Mouse (Mus musculus): ENCODE data around the gene Slc22a4. TPM values are rescaled to one million over a fixed set of nuclear protein-coding genes. Genes with fewer than 3 reads are reported as not detected.

Slc22a4 gene
- total and polyA plus RNA-seq, 3 experiments = 3.5 to 5.8 TPM; not detected in 1

GRCm38 (mm10) chr11:54002147-54002760 is 25.6 kb downstream of the Slc22a4 start:
- no peak overlapping the region for H3K4me3 ChIP-seq (ENCODE audit: control insufficient read depth in 1 of 2, insufficient read depth in 1 of 2, low read depth in 2 of 2, low read length in 2 of 2)
- no peak overlapping the region for H3K27ac ChIP-seq (ENCODE audit: control insufficient read depth, low read depth, low read length)
- H3K4me1 ChIP-seq (ENCODE audit: control insufficient read depth in 1 of 2, insufficient read depth in 2 of 2, low read length in 2 of 2) = peaks cover 6 to 13% of the 10 kb centered on the region in 2 experiments
- no peaks in the 10 kb centered on the region for H3K27me3 ChIP-seq (ENCODE audit: control insufficient read depth in 1 of 2, insufficient read depth in 2 of 2, low read length in 2 of 2)
- no peak overlapping the region for H3K9ac ChIP-seq (ENCODE audit: control insufficient read depth, low read depth, low read length, poor library complexity, severe bottlenecking)
- TF ChIP-seq CTCF (IDR thresholded peaks at IDR 0.05 in 2 of 3, conservative IDR thresholded peaks at IDR 0.05 in 1 of 3; ENCODE audit: control insufficient read depth in 1 of 3, insufficient read depth in 1 of 3, low read depth in 2 of 3, low read length in 3 of 3, poor library complexity in 1 of 3, severe bottlenecking in 1 of 3) = peak; percentile 86 to 95 (median 94)
- no peak for TF ChIP-seq ZNF384 (IDR thresholded peaks at IDR 0.05; ENCODE audit: low read depth, low read length)
- no peak for TF ChIP-seq MXI1 (IDR thresholded peaks at IDR 0.05; ENCODE audit: low read depth, low read length)
- TF ChIP-seq RAD21 (IDR thresholded peaks at IDR 0.05; ENCODE audit: low read depth, low read length) = peak; percentile 89
- 0 out of 2 replicates have a peak, but pooled peaks have one; percentile 40 for TF ChIP-seq JUND (IDR thresholded peaks at IDR 0.05; ENCODE audit: low read depth, low read length)
- peak; percentile 86 for TF ChIP-seq ZC3H11A (IDR thresholded peaks at IDR 0.05; ENCODE audit: low read depth, low read length)
- TF ChIP-seq SMC3 (IDR thresholded peaks at IDR 0.05; ENCODE audit: low read depth, low read length) = peak; percentile 91
- no peak for TF ChIP-seq RCOR1 (IDR thresholded peaks at IDR 0.05; ENCODE audit: low read depth, low read length)
- 0 out of 2 replicates have a peak, but pooled peaks have one; percentile 24 for TF ChIP-seq TBP (IDR thresholded peaks at IDR 0.05; ENCODE audit: low read depth, low read length)
- TF ChIP-seq POLR2AphosphoS2 (IDR thresholded peaks at IDR 0.05; ENCODE audit: low read length) = no peak
- 0 out of 2 replicates have a peak, but pooled peaks have one; percentile 16 for TF ChIP-seq ELF1 (IDR thresholded peaks at IDR 0.05; ENCODE audit: low read depth, low read length)
- no peaks in the 10 kb centered on the region for H3K9me3 ChIP-seq (replicated peaks; ENCODE audit: insufficient read depth, low read length)
- no peaks in the 10 kb centered on the region; a peak in 1 of 4 replicates for H3K36me3 ChIP-seq (ENCODE audit: control insufficient read depth in 1 of 2, insufficient read depth in 2 of 2, low read length in 2 of 2)
- H3K79me2 ChIP-seq (ENCODE audit: control insufficient read depth, insufficient read depth, low read length, poor library complexity) = no peaks in the 10 kb centered on the region
- peak; percentile 84 for DNase-seq (ENCODE audit: low read depth, low spot score)

- no peak overlapping the region for H3K9ac ChIP-seq (ENCODE audit: control insufficient read depth, low read depth, low read length, poor library complexity, severe bottlenecking)
- H3K4me1 ChIP-seq (ENCODE audit: control insufficient read depth in 1 of 2, insufficient read depth in 2 of 2, low read length in 2 of 2) = no peaks in the 10 kb centered on the region
- DNase-seq (ENCODE audit: low read depth, low spot score) = no peak
- H3K4me3 ChIP-seq (ENCODE audit: control insufficient read depth in 1 of 2, insufficient read depth in 1 of 2, low read depth in 2 of 2, low read length in 2 of 2) = no peak overlapping the region
- TF ChIP-seq CTCF (IDR thresholded peaks at IDR 0.05 in 2 of 3, conservative IDR thresholded peaks at IDR 0.05 in 1 of 3; ENCODE audit: control insufficient read depth in 1 of 3, insufficient read depth in 1 of 3, low read depth in 2 of 3, low read length in 3 of 3, poor library complexity in 1 of 3, severe bottlenecking in 1 of 3) (no peak), ZKSCAN1 (IDR thresholded peaks at IDR 0.05; ENCODE audit: low read depth, low read length) (no peak), POLR2AphosphoS2 (IDR thresholded peaks at IDR 0.05; ENCODE audit: low read length) (no peak), ETS1 (IDR thresholded peaks at IDR 0.05; ENCODE audit: low read depth, low read length) (no peak), USF2 (IDR thresholded peaks at IDR 0.05; ENCODE audit: borderline replicate concordance in 1 of 2, insufficient read depth in 1 of 2, low read depth in 1 of 2, low read length in 2 of 2) (no peak), JUND (IDR thresholded peaks at IDR 0.05; ENCODE audit: low read depth, low read length) (no peak), TBP (IDR thresholded peaks at IDR 0.05; ENCODE audit: low read depth, low read length) (no peak), MYB (IDR thresholded peaks at IDR 0.05; ENCODE audit: low read depth, low read length) (no peak), EP300 (IDR thresholded peaks at IDR 0.05; ENCODE audit: low read depth in 1 of 2, low read length in 2 of 2) (no peak), GATA1 (IDR thresholded peaks at IDR 0.05; ENCODE audit: low read depth, low read length) (no peak), POLR2AphosphoS5 (IDR thresholded peaks at IDR 0.05; ENCODE audit: borderline replicate concordance, low read depth, low read length) (no peak), BHLHE40 (IDR thresholded peaks at IDR 0.05; ENCODE audit: borderline replicate concordance, low read depth, low read length) (no peak), POLR2A (IDR thresholded peaks at IDR 0.05; ENCODE audit: control insufficient read depth in 1 of 2, insufficient read depth in 1 of 2, low read depth in 1 of 2, low read length in 2 of 2, poor library complexity in 1 of 2) (no peak), GABPA (IDR thresholded peaks at IDR 0.05; ENCODE audit: low read depth, low read length) (no peak), TCF12 (IDR thresholded peaks at IDR 0.05; ENCODE audit: low read depth, low read length) (no peak)
- no peaks in the 10 kb centered on the region for H3K9me3 ChIP-seq (replicated peaks; ENCODE audit: insufficient read depth, low read length)
- H3K27ac ChIP-seq (ENCODE audit: control insufficient read depth, low read depth, low read length) = no peak overlapping the region
- no peaks in the 10 kb centered on the region for H3K27me3 ChIP-seq (ENCODE audit: control insufficient read depth in 1 of 2, insufficient read depth in 2 of 2, low read length in 2 of 2)
- H3K36me3 ChIP-seq (ENCODE audit: control insufficient read depth in 1 of 2, insufficient read depth in 2 of 2, low read length in 2 of 2) = no peaks in the 10 kb centered on the region
- no peaks in the 10 kb centered on the region for H3K79me2 ChIP-seq (ENCODE audit: control insufficient read depth, insufficient read depth, low read length, poor library complexity)
Measured at GRCm38 (mm10) chr11:53997661-53998060, 30.2 kb downstream of the Slc22a4 start.
